Mouse (Mus musculus): ENCODE results near the gene Adprm.

DNA sequence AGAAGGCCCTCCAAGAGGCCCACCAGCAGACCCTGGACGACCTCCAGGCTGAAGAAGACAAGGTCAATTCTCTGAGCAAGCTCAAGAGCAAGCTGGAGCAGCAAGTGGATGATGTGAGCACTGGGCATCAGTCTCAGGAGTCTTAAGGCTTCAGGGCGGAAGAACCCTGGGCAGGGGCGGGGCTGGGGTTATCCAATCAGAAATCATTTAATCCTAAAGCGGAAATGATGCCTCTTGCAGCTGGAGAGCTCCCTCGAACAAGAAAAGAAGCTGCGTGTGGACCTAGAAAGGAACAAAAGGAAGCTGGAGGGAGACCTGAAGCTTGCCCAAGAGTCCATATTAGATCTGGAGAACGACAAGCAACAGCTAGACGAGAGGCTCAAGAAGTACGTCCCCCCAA, 40.8 kb upstream of the Adprm start:
- TF ChIP-seq CTCF (IDR thresholded peaks at IDR 0.05; ENCODE audit: control insufficient read depth, insufficient read depth, insufficient read length) (no peak), MYOG (IDR thresholded peaks at IDR 0.05; ENCODE audit: control insufficient read depth, extremely low read depth, insufficient read length) (no peak), USF1 (IDR thresholded peaks at IDR 0.05; ENCODE audit: low read depth) (no peak), MYOD1 (IDR thresholded peaks at IDR 0.05; ENCODE audit: control insufficient read depth, insufficient read length, low read depth) (no peak), CEBPB (IDR thresholded peaks at IDR 0.05; ENCODE audit: low read depth) (no peak)
